ENCODE assay signal across 19 mouse cellular contexts in the genomic region with DNA sequence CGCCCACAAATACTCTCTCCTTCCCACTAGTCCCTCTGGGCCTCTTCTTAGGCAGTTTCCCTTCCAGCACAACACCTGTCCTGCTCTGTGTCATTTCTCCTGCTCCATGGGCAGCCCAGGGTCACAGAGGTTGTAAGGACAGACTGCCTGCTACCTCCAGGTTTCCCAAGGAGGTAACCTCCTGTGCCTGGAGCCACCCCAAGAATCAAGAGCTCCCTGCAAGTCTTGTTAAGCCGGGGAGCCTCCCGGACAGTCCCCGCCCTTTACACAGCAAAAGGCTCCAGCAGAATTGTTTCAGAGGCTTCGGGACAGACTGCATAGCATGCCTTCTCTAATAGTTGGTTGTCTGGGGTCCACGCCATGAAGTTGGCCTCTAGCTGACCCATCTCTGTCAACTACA. TPM values are rescaled to one million over a fixed set of nuclear protein-coding genes. Genes with fewer than 3 reads are reported as not detected.
DNase-seq lines count a peak whose midpoint lies in the region; ATAC-seq and TF ChIP-seq lines count a peak whose summit lies in the region.
"Had no signal": no experiment of that assay in that cellular context is flagged by ENCODE, and none has a peak within 500 bp of the region (broad histone marks: within the 10 kb centered on the region; RNA-seq: fewer than 3 reads in every experiment).

No protein-coding gene starts in this region.

- no peak for TF ChIP-seq CTCF in heart, postnatal 0 days (IDR thresholded peaks at IDR 0.05; ENCODE audit: low read depth)
- no peak for TF ChIP-seq CTCF in liver, postnatal 0 days (IDR thresholded peaks at IDR 0.05; ENCODE audit: low read depth)

- TF ChIP-seq EP300 in heart, postnatal 0 days (IDR thresholded peaks at IDR 0.05; ENCODE audit: low read depth) = no peak
- no peak for TF ChIP-seq EP300 in liver, postnatal 0 days (IDR thresholded peaks at IDR 0.05; ENCODE audit: low read depth)

- H3K36me3 ChIP-seq in heart, postnatal 0 days (replicated peaks; ENCODE audit: control insufficient read depth, insufficient read depth, low read length) = no peaks in the 10 kb centered on the region
- H3K36me3 ChIP-seq in liver, postnatal 0 days (replicated peaks; ENCODE audit: insufficient read depth, low read length) = no peaks in the 10 kb centered on the region
- H3K36me3 ChIP-seq in liver, embryonic 11.5 days (ENCODE audit: control insufficient read depth, insufficient read depth, low read length) = no peaks in the 10 kb centered on the region
- no peaks in the 10 kb centered on the region for H3K36me3 ChIP-seq in forebrain, embryonic 12.5 days (replicated peaks)
- H3K36me3 ChIP-seq: embryonic facial prominence, embryonic 10.5 days; G1E; hindbrain, embryonic 10.5 days; intestine, embryonic 15.5 days had no signal

- no peak overlapping the region for H3K9ac ChIP-seq in heart, postnatal 0 days (replicated peaks; ENCODE audit: low read depth, low read length)
- H3K9ac ChIP-seq in liver, postnatal 0 days (replicated peaks) = no peak overlapping the region
- no peak overlapping the region for H3K9ac ChIP-seq in liver, embryonic 11.5 days (ENCODE audit: low read depth, low read length)
- H3K9ac ChIP-seq in forebrain, embryonic 12.5 days = no peak overlapping the region
- H3K9ac ChIP-seq: hindbrain, embryonic 14.5 days; intestine, embryonic 15.5 days had no signal

- no peak overlapping the region for H3K4me2 ChIP-seq in heart, postnatal 0 days (ENCODE audit: low read depth, low read length)
- H3K4me2 ChIP-seq in liver, postnatal 0 days (ENCODE audit: low read depth, low read length) = no peak overlapping the region
- no peak overlapping the region for H3K4me2 ChIP-seq in liver, embryonic 11.5 days
- no peak overlapping the region for H3K4me2 ChIP-seq in forebrain, embryonic 12.5 days
- H3K4me2 ChIP-seq: hindbrain, embryonic 14.5 days; intestine, embryonic 15.5 days had no signal

- H3K27ac ChIP-seq in heart, postnatal 0 days (ENCODE audit: low read depth) = peak overlapping the region; percentile 6; the same call in 1 of the 2 replicates
- H3K27ac ChIP-seq in liver, postnatal 0 days (ENCODE audit: low read depth) = 0 out of 2 replicates have a peak overlapping the region, but pooled peaks have one; percentile 29
- no peak overlapping the region for H3K27ac ChIP-seq in liver, embryonic 11.5 days (ENCODE audit: low read depth, low read length)
- no peak overlapping the region for H3K27ac ChIP-seq in forebrain, embryonic 12.5 days
- H3K27ac ChIP-seq: embryonic facial prominence, embryonic 10.5 days; hindbrain, embryonic 10.5 days; hindbrain, embryonic 14.5 days; intestine, embryonic 15.5 days had no signal

- peaks cover 45% of the 10 kb centered on the region for H3K4me1 ChIP-seq in heart, postnatal 0 days (ENCODE audit: control insufficient read depth, insufficient read depth)
- peaks cover 35% of the 10 kb centered on the region for H3K4me1 ChIP-seq in liver, postnatal 0 days (ENCODE audit: insufficient read depth)
- H3K4me1 ChIP-seq in liver, embryonic 11.5 days (replicated peaks; ENCODE audit: control insufficient read depth, insufficient read depth, low read length) = peaks cover 46% of the 10 kb centered on the region
- H3K4me1 ChIP-seq in forebrain, embryonic 12.5 days = peaks cover 10% of the 10 kb centered on the region

- no peak for DNase-seq in heart, postnatal 0 days (ENCODE audit: low spot score)
- DNase-seq in heart, adult 9 months (ENCODE audit: low spot score in 2 of 2) = no peak
- DNase-seq in liver, postnatal 0 days = no peak
- no peak for DNase-seq in liver, embryonic 11.5 days (ENCODE audit: low spot score)
- DNase-seq in MEL-GATA-1-ER (ENCODE audit: extremely low read depth, low read depth) = peak; percentile 44
- no peak for DNase-seq in thymus, postnatal 36 days
- DNase-seq: adrenal gland, postnatal 14 days; cerebellum, adult 18-20 months; cerebellum, adult 9-11 months had no signal

- no peaks in the 10 kb centered on the region for H3K9me3 ChIP-seq in heart, postnatal 0 days (replicated peaks; ENCODE audit: control insufficient read depth, low read length)
- no peaks in the 10 kb centered on the region for H3K9me3 ChIP-seq in liver, postnatal 0 days (ENCODE audit: low read length)
- no peaks in the 10 kb centered on the region for H3K9me3 ChIP-seq in liver, embryonic 11.5 days (ENCODE audit: control insufficient read depth, low read length)
- no peaks in the 10 kb centered on the region for H3K9me3 ChIP-seq in forebrain, embryonic 12.5 days
- H3K9me3 ChIP-seq: embryonic facial prominence, embryonic 10.5 days; G1E; hindbrain, embryonic 10.5 days; intestine, embryonic 15.5 days had no signal

- no peak for ATAC-seq in heart, postnatal 0 days (ENCODE audit: insufficient read depth, low read depth)
- no peak for ATAC-seq in liver, postnatal 0 days
- no peak for ATAC-seq in liver, embryonic 11.5 days (replicated peaks; ENCODE audit: low FRiP score)
- no peak for ATAC-seq in forebrain, embryonic 12.5 days (ENCODE audit: low FRiP score)
- ATAC-seq: activated CD4-positive, CD25-positive, alpha-beta regulatory T cell, adult 4 months; CD4-positive, CD25-positive, alpha-beta regulatory T cell, adult 4 months; forebrain, embryonic 14.5 days; intestine, embryonic 15.5 days; Patski had no signal

- no peak overlapping the region for H3K4me3 ChIP-seq in heart, postnatal 0 days (ENCODE audit: low read depth, low read length)
- H3K4me3 ChIP-seq in liver, postnatal 0 days (ENCODE audit: low read depth, low read length) = no peak overlapping the region
- H3K4me3 ChIP-seq in liver, embryonic 11.5 days (ENCODE audit: low read depth, low read length) = no peak overlapping the region
- no peak overlapping the region for H3K4me3 ChIP-seq in forebrain, embryonic 12.5 days (replicated peaks)
- H3K4me3 ChIP-seq: embryonic facial prominence, embryonic 10.5 days; hindbrain, embryonic 10.5 days; intestine, embryonic 15.5 days had no signal

- H3K27me3 ChIP-seq in heart, postnatal 0 days (ENCODE audit: control insufficient read depth, insufficient read depth, low read length) = peaks cover 1% of the 10 kb centered on the region; the same call in 1 of the 2 replicates
- H3K27me3 ChIP-seq in liver, postnatal 0 days (ENCODE audit: insufficient read depth, low read length) = no peaks in the 10 kb centered on the region
- peaks cover 3% of the 10 kb centered on the region for H3K27me3 ChIP-seq in liver, embryonic 11.5 days (replicated peaks; ENCODE audit: control insufficient read depth, insufficient read depth, low read length)
- peaks cover 13% of the 10 kb centered on the region for H3K27me3 ChIP-seq in forebrain, embryonic 12.5 days
- H3K27me3 ChIP-seq: Patski had no signal

- WGBS in heart, postnatal 0 days = 63% methylated on average over 6 of the region's 6 CpGs
- WGBS in liver, postnatal 0 days (ENCODE audit: insufficient replicate concordance) = 62% methylated on average over 6 of the region's 6 CpGs
- 70% methylated on average over 6 of the region's 6 CpGs for WGBS in liver, embryonic 11.5 days
- 89% methylated on average over 6 of the region's 6 CpGs for WGBS in forebrain, embryonic 12.5 days

RNA-seq across cellular contexts. Expression of a gene that starts 6.6 kb away (rescaled TPM):
- 86.8 and 106 TPM in 2 replicates for total RNA-seq in heart, postnatal 0 days (2014; rRNA removed; ENCODE audit: low replicate concordance)
- polyA plus RNA-seq in heart, postnatal 0 days (2015; fragmentation: Nextera tagmentation; extraction: Ambion mirVana) = 159 and 176 TPM in 2 replicates
- polyA plus RNA-seq in liver, postnatal 0 days (2015; fragmentation: Nextera tagmentation; extraction: Ambion mirVana) = 22.8 and 24.4 TPM in 2 replicates
- polyA plus RNA-seq in liver, embryonic 11.5 days (2014; fragmentation: Nextera tagmentation; extraction: Ambion mirVana) = 5.6 and 7.4 TPM in 2 replicates
- 2.0 and 2.8 TPM in 2 replicates for polyA plus RNA-seq in forebrain, embryonic 12.5 days (2016; fragmentation: Nextera tagmentation; extraction: Ambion mirVana)
- total RNA-seq: G1E had no signal

RNA-seq across cellular contexts. Expression of a gene that starts 18.0 kb away (rescaled TPM):
- total RNA-seq in heart, postnatal 0 days (2014; rRNA removed; ENCODE audit: low replicate concordance) = 92.0 and 107 TPM in 2 replicates
- 62.2 and 71.1 TPM in 2 replicates for polyA plus RNA-seq in heart, postnatal 0 days (2015; fragmentation: Nextera tagmentation; extraction: Ambion mirVana)
- 55.6 and 62.2 TPM in 2 replicates for polyA plus RNA-seq in liver, postnatal 0 days (2015; fragmentation: Nextera tagmentation; extraction: Ambion mirVana)
- polyA plus RNA-seq in liver, embryonic 11.5 days (2014; fragmentation: Nextera tagmentation; extraction: Ambion mirVana) = 216 and 222 TPM in 2 replicates
- polyA plus RNA-seq in forebrain, embryonic 12.5 days (2016; fragmentation: Nextera tagmentation; extraction: Ambion mirVana) = 151 and 173 TPM in 2 replicates

RNA-seq across cellular contexts. Expression of a gene that starts 37.9 kb away (rescaled TPM):
- 15.1 and 17.1 TPM in 2 replicates for total RNA-seq in heart, postnatal 0 days (2014; rRNA removed; ENCODE audit: low replicate concordance)
- 1.8 and 2.7 TPM in 2 replicates for polyA plus RNA-seq in heart, postnatal 0 days (2015; fragmentation: Nextera tagmentation; extraction: Ambion mirVana)
- 1.8 and 1.9 TPM in 2 replicates for polyA plus RNA-seq in liver, postnatal 0 days (2015; fragmentation: Nextera tagmentation; extraction: Ambion mirVana)
- 4.6 and 6.5 TPM in 2 replicates for polyA plus RNA-seq in liver, embryonic 11.5 days (2014; fragmentation: Nextera tagmentation; extraction: Ambion mirVana)
- 0.70 and 1.3 TPM in 2 replicates for polyA plus RNA-seq in forebrain, embryonic 12.5 days (2016; fragmentation: Nextera tagmentation; extraction: Ambion mirVana)

RNA-seq across cellular contexts. Expression of a gene that starts 48.2 kb away (rescaled TPM):
- total RNA-seq in heart, postnatal 0 days (2014; rRNA removed; ENCODE audit: low replicate concordance) = 206 and 234 TPM in 2 replicates
- 60.6 and 70.9 TPM in 2 replicates for polyA plus RNA-seq in heart, postnatal 0 days (2015; fragmentation: Nextera tagmentation; extraction: Ambion mirVana)
- polyA plus RNA-seq in liver, postnatal 0 days (2015; fragmentation: Nextera tagmentation; extraction: Ambion mirVana) = 26.7 and 29.3 TPM in 2 replicates
- 54.9 and 62.9 TPM in 2 replicates for polyA plus RNA-seq in liver, embryonic 11.5 days (2014; fragmentation: Nextera tagmentation; extraction: Ambion mirVana)
- 47.0 and 71.6 TPM in 2 replicates for polyA plus RNA-seq in forebrain, embryonic 12.5 days (2016; fragmentation: Nextera tagmentation; extraction: Ambion mirVana)

RNA-seq across cellular contexts. Expression of a gene that starts 52.2 kb away (rescaled TPM):
- 3.2 and 18.3 TPM in 2 replicates for total RNA-seq in heart, postnatal 0 days (2014; rRNA removed; ENCODE audit: low replicate concordance)
- polyA plus RNA-seq in heart, postnatal 0 days (2015; fragmentation: Nextera tagmentation; extraction: Ambion mirVana) = 4.6 TPM in 2 replicates
- 1.3 and 1.6 TPM in 2 replicates for polyA plus RNA-seq in liver, postnatal 0 days (2015; fragmentation: Nextera tagmentation; extraction: Ambion mirVana)
- 0.96 and 1.7 TPM in 2 replicates for polyA plus RNA-seq in liver, embryonic 11.5 days (2014; fragmentation: Nextera tagmentation; extraction: Ambion mirVana)
- polyA plus RNA-seq in forebrain, embryonic 12.5 days (2016; fragmentation: Nextera tagmentation; extraction: Ambion mirVana) = 4.6 and 5.1 TPM in 2 replicates

Comparison
In these comparisons a context has a peak if more than half of its experiments do, and no peak if none do; other contexts are left out.
1. H3K27ac ChIP-seq: peak in heart, postnatal 0 days (single experiment) and liver, postnatal 0 days (single experiment); none in liver, embryonic 11.5 days (single experiment) and forebrain, embryonic 12.5 days (single experiment).